Comparison of ENCODE assay signal across 8 mouse cellular contexts in the genomic region with DNA sequence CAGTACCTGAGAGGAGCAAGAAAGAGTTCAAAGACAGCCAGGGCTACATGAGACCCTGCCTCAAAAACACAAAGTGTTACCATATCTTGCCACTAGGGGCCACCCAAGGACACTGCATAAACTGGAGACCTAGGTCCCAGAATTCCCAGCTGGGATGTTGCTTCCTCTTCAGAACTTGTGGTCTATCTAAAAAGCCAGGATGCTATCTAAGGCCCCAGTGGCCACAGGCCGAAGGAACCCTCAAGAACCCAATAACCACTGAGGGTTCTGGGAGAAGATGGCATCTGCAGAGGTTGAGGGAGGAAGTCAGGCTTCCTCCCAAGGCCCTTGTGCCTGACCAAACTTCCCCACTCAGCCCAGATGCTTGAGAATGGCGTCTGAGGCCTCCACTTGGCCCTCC. TPM values are rescaled to one million over a fixed set of nuclear protein-coding genes. Genes with fewer than 3 reads are reported as not detected.
DNase-seq lines count a peak whose midpoint lies in the region; ATAC-seq and TF ChIP-seq lines count a peak whose summit lies in the region.

No protein-coding gene starts in this region.

- peak; percentile 40 for DNase-seq in liver, adult 2 months (ENCODE audit: extremely low read depth, low read depth, low spot score)
- peak; percentile 88 for DNase-seq in brain, embryonic 14.5 days (ENCODE audit: low read depth)
- peak; percentile 88 for DNase-seq in forebrain, embryonic 14.5 days (ENCODE audit: low spot score)
- DNase-seq in induced T-regulatory cell, adult 2 months (ENCODE audit: low read depth), result peak; percentile 68
- peak; percentile 60 to 75 for DNase-seq in left cerebral cortex, postnatal 14 days (ENCODE audit: low spot score in 2 of 2)
- peak; percentile 16 to 41 for DNase-seq in natural killer cell, adult 2 months (ENCODE audit: low spot score in 2 of 2)
- peak; percentile 80 for DNase-seq in testis, postnatal 10 days (ENCODE audit: low spot score)

- TF ChIP-seq CTCF in liver, adult 2 months (IDR thresholded peaks at IDR 0.05; ENCODE audit: low read depth, low read length), result peak; percentile 52; the same call in 1 of the 2 replicates
- peak; percentile 82; the same call in 1 of the 2 replicates for TF ChIP-seq CTCF in brain, embryonic 14.5 days (IDR thresholded peaks at IDR 0.05; ENCODE audit: borderline replicate concordance, extremely low read depth, insufficient read depth, insufficient read length)

- H3K9me3 ChIP-seq in liver, embryonic 12.5 days (replicated peaks), result no peaks in the 10 kb centered on the region
- no peaks in the 10 kb centered on the region for H3K9me3 ChIP-seq in forebrain, embryonic 14.5 days (replicated peaks; ENCODE audit: control insufficient read depth, low read length)

- no peak for ATAC-seq in liver, embryonic 12.5 days
- peak; percentile 46; the same call in 1 of the 2 replicates for ATAC-seq in forebrain, embryonic 14.5 days

- no peaks in the 10 kb centered on the region for H3K27me3 ChIP-seq in liver, adult 2 months (ENCODE audit: control insufficient read depth, insufficient read depth, low read length)
- 0 out of 2 replicates have a peak, but pooled peaks cover under 1% of the 10 kb centered on the region for H3K27me3 ChIP-seq in liver, embryonic 12.5 days (replicated peaks)
- no peaks in the 10 kb centered on the region for H3K27me3 ChIP-seq in forebrain, embryonic 14.5 days (replicated peaks; ENCODE audit: control insufficient read depth, insufficient read depth, low read length)

- intact Hi-C loops in left cerebral cortex, postnatal 14 days (cut with DNase I), result loop anchor here (2.0 to 10.0 kb wide), 2 partner anchors 45 to 195 kb away; a partner anchor contains a TSS

- H3K27ac ChIP-seq in liver, adult 2 months (replicated peaks; ENCODE audit: insufficient read depth, low read depth, low read length), result no peak overlapping the region
- no peak overlapping the region for H3K27ac ChIP-seq in liver, embryonic 12.5 days
- H3K27ac ChIP-seq in forebrain, embryonic 14.5 days (ENCODE audit: low read depth, low read length), result no peak overlapping the region

- H3K79me2 ChIP-seq in liver, adult 2 months (ENCODE audit: control insufficient read depth, insufficient read depth, low read length), result no peaks in the 10 kb centered on the region

- H3K4me3 ChIP-seq in liver, adult 2 months (ENCODE audit: insufficient read depth, low read depth, low read length), result no peak overlapping the region
- H3K4me3 ChIP-seq in liver, embryonic 12.5 days, result no peak overlapping the region
- no peak overlapping the region for H3K4me3 ChIP-seq in forebrain, embryonic 14.5 days (ENCODE audit: low read depth, low read length)

- H3K4me1 ChIP-seq in liver, adult 2 months (ENCODE audit: control insufficient read depth, insufficient read depth, low read length), result no peaks in the 10 kb centered on the region
- H3K4me1 ChIP-seq in liver, embryonic 12.5 days, result no peaks in the 10 kb centered on the region
- no peaks in the 10 kb centered on the region for H3K4me1 ChIP-seq in forebrain, embryonic 14.5 days (ENCODE audit: control insufficient read depth, insufficient read depth, low read length)

- H3K4me2 ChIP-seq in liver, embryonic 12.5 days, result no peak overlapping the region
- H3K4me2 ChIP-seq in forebrain, embryonic 14.5 days (ENCODE audit: low read length), result no peak overlapping the region

- TF ChIP-seq POLR2A in liver, adult 2 months (IDR thresholded peaks at IDR 0.05; ENCODE audit: extremely low read depth, insufficient read depth, low read length), result no peak
- TF ChIP-seq POLR2A in brain, embryonic 14.5 days (IDR thresholded peaks at IDR 0.05; ENCODE audit: borderline replicate concordance, extremely low read depth, insufficient read depth, insufficient read length, poor library complexity, severe bottlenecking), result no peak

- H3K36me3 ChIP-seq in liver, adult 2 months (ENCODE audit: control insufficient read depth, insufficient read depth, low read length), result no peaks in the 10 kb centered on the region
- no peaks in the 10 kb centered on the region for H3K36me3 ChIP-seq in liver, embryonic 12.5 days
- no peaks in the 10 kb centered on the region for H3K36me3 ChIP-seq in forebrain, embryonic 14.5 days (ENCODE audit: control insufficient read depth, insufficient read depth, low read length)

- WGBS in liver, adult 2 months, result 53% methylated on average over 2 of the region's 2 CpGs
- WGBS in liver, embryonic 12.5 days (ENCODE audit: insufficient replicate concordance), result 13% methylated on average over 2 of the region's 2 CpGs
- WGBS in forebrain, embryonic 14.5 days, result 58% methylated on average over 2 of the region's 2 CpGs

- H3K9ac ChIP-seq in liver, adult 2 months (ENCODE audit: low read depth, low read length), result no peak overlapping the region
- no peak overlapping the region for H3K9ac ChIP-seq in liver, embryonic 12.5 days
- H3K9ac ChIP-seq in forebrain, embryonic 14.5 days (ENCODE audit: low read length), result no peak overlapping the region

RNA-seq across cellular contexts. Expression of a gene that starts 30.2 kb away (rescaled TPM):
- total RNA-seq in liver, adult 2 months (2014; rRNA removed), result 0.28 and 0.67 TPM in 2 replicates
- 0.65 and 0.77 TPM in 2 replicates for polyA plus RNA-seq in liver, adult 2 months (2012; rRNA removed)
- 15.4 and 16.2 TPM in 2 replicates for polyA plus RNA-seq in liver, embryonic 12.5 days (2016; fragmentation: Nextera tagmentation; extraction: Ambion mirVana)
- 32.5 and 43.0 TPM in 2 replicates for polyA plus RNA-seq in brain, embryonic 14.5 days (2012; rRNA removed)
- 45.1 and 48.0 TPM in 2 replicates for polyA plus RNA-seq in forebrain, embryonic 14.5 days (2014; fragmentation: Nextera tagmentation; extraction: Ambion mirVana)
- 1 to 10 TPM in 1 of 2 experiments, under 1 TPM in 1; 0.88 to 1.5 TPM for total RNA-seq in left cerebral cortex, postnatal 14 days (2021)

RNA-seq across cellular contexts. Expression of a gene that starts 34.4 kb away (rescaled TPM):
- 5.6 and 6.4 TPM in 2 replicates for total RNA-seq in liver, adult 2 months (2014; rRNA removed)
- polyA plus RNA-seq in liver, adult 2 months (2012; rRNA removed), result 4.6 and 6.1 TPM in 2 replicates
- polyA plus RNA-seq in liver, embryonic 12.5 days (2016; fragmentation: Nextera tagmentation; extraction: Ambion mirVana), result 70.5 and 76.1 TPM in 2 replicates
- polyA plus RNA-seq in brain, embryonic 14.5 days (2012; rRNA removed), result 22.2 and 40.0 TPM in 2 replicates
- 40.5 and 44.1 TPM in 2 replicates for polyA plus RNA-seq in forebrain, embryonic 14.5 days (2014; fragmentation: Nextera tagmentation; extraction: Ambion mirVana)
- total RNA-seq in left cerebral cortex, postnatal 14 days (2021), result 10 to 100 TPM; 24.1 to 24.2 TPM

RNA-seq across cellular contexts. Expression of a gene that starts 48.2 kb away (rescaled TPM):
- 1.1 and 2.1 TPM in 2 replicates for total RNA-seq in liver, adult 2 months (2014; rRNA removed)
- polyA plus RNA-seq in liver, adult 2 months (2012; rRNA removed), result 0.17 and 0.55 TPM in 2 replicates
- polyA plus RNA-seq in liver, embryonic 12.5 days (2016; fragmentation: Nextera tagmentation; extraction: Ambion mirVana), result 2.5 and 2.7 TPM in 2 replicates
- 3.3 and 4.6 TPM in 2 replicates for polyA plus RNA-seq in brain, embryonic 14.5 days (2012; rRNA removed)
- polyA plus RNA-seq in forebrain, embryonic 14.5 days (2014; fragmentation: Nextera tagmentation; extraction: Ambion mirVana), result 2.7 and 4.7 TPM in 2 replicates
- 1 to 10 TPM; 1.3 to 1.9 TPM for total RNA-seq in left cerebral cortex, postnatal 14 days (2021)

RNA-seq across cellular contexts. Expression of a gene that starts 53.3 kb away (rescaled TPM):
- 149 and 196 TPM in 2 replicates for total RNA-seq in liver, adult 2 months (2014; rRNA removed)
- polyA plus RNA-seq in liver, adult 2 months (2012; rRNA removed), result 122 and 142 TPM in 2 replicates
- polyA plus RNA-seq in liver, embryonic 12.5 days (2016; fragmentation: Nextera tagmentation; extraction: Ambion mirVana), result 250 and 266 TPM in 2 replicates
- 118 and 143 TPM in 2 replicates for polyA plus RNA-seq in brain, embryonic 14.5 days (2012; rRNA removed)
- 163 and 174 TPM in 2 replicates for polyA plus RNA-seq in forebrain, embryonic 14.5 days (2014; fragmentation: Nextera tagmentation; extraction: Ambion mirVana)
- 100 to 1,000 TPM; 113 to 125 TPM for total RNA-seq in left cerebral cortex, postnatal 14 days (2021)

Comparison
In these comparisons a context has a peak if more than half of its experiments do, and no peak if none do; other contexts are left out.
1. DNase-seq: peak in every context shown above with its lines; median percentile 88 in brain, embryonic 14.5 days; 88 in forebrain, embryonic 14.5 days; 80 in testis, postnatal 10 days; 68 in induced T-regulatory cell, adult 2 months; 68 in left cerebral cortex, postnatal 14 days; 40 in liver, adult 2 months; 28 in natural killer cell, adult 2 months.